Mouse (Mus musculus) cerebellum, postnatal 10 days (tissue): Measurements from ENCODE around the gene Cdkal1.

Experiments used
- DNase-seq, 2 experiments: peaks; one replicate each; pipeline ENCODE4 v3.0.0; 2021; ENCODE audit warnings: mixed read lengths in 2 of 2

Gene Cdkal1

GRCm38 (mm10) chr13:29162867-29163514 is 692.5 kb downstream of the Cdkal1 start:
- no peak for DNase-seq

GRCm38 (mm10) chr13:29162444-29162843 is 693.0 kb downstream of the Cdkal1 start:
- DNase-seq, result peak; percentile 52 to 54

- peak; percentile 19 to 22 for DNase-seq
These were observed 694.0 kb downstream of the Cdkal1 start for GRCm38 (mm10) chr13:29161436-29161835.

GRCm38 (mm10) chr13:29156703-29157102 is 698.8 kb downstream of the Cdkal1 start:
- DNase-seq, result peak; percentile 23 to 34

GRCm38 (mm10) chr13:29155297-29155696 is 700.2 kb downstream of the Cdkal1 start:
- DNase-seq, result peak; percentile 44 to 63

- DNase-seq, result no peak
These were observed 705.4 kb downstream of the Cdkal1 start for GRCm38 (mm10) chr13:29150120-29150519.

GRCm38 (mm10) chr13:29149404-29149803 is 706.1 kb downstream of the Cdkal1 start:
- peak; percentile 12 to 15 for DNase-seq

GRCm38 (mm10) chr13:29148616-29149015 is 706.9 kb downstream of the Cdkal1 start:
- DNase-seq, result no peak
